Mouse (Mus musculus): ENCODE measurements around the gene Trim24.

- no peak for TF ChIP-seq POLR2A (IDR thresholded peaks at IDR 0.05; ENCODE audit: insufficient read depth, low read depth, low read length)
- no peak for TF ChIP-seq CTCF (IDR thresholded peaks at IDR 0.05)
Observed at GRCm38 (mm10) chr6:37853289-37853688, 17.3 kb upstream of the Trim24 start.

Data from heart, adult 2 months (tissue).